Mouse (Mus musculus) kidney, embryonic 14.5 days (tissue): ENCODE measurements at regions not wholly inside any gene's neighbourhood (a gene's known extent, or its start where the extent isn't known, plus 50 kb on each side); places are given as distances from the start of the nearest gene placed in this dataset.

Source experiments
- ATAC-seq: fragments of 200-750 bp; cut with Nextera tagmentation; 2 replicates; pipeline ENCODE4 v1.8.0; 2017; ENCODE audit warnings: moderate number of reproducible peaks, mild to moderate bottlenecking, moderate TSS enrichment, moderate library complexity; ENCODE audit not compliant: low FRiP score, low TSS enrichment
- H3K27ac ChIP-seq: fragments of 300-500 bp; sonication (generic); 2 replicates; pipeline ENCODE4 v1.5.1; 2014; ENCODE audit warnings: low read depth, mild to moderate bottlenecking, low read length, moderate library complexity, mixed read lengths
- H3K27me3 ChIP-seq: fragments of 300-500 bp; sonication (generic); 2 replicates; pipeline ENCODE4 v1.6.1; 2014; ENCODE audit warnings: mild to moderate bottlenecking, low read length; ENCODE audit not compliant: control insufficient read depth, insufficient read depth
- H3K36me3 ChIP-seq: fragments of 300-500 bp; sonication (generic); 2 replicates; pipeline ENCODE4 v1.6.1; 2014; ENCODE audit warnings: low read length, mixed read lengths; ENCODE audit not compliant: control insufficient read depth, insufficient read depth
- H3K4me1 ChIP-seq: fragments of 300-500 bp; sonication (generic); 2 replicates; pipeline ENCODE4 v1.6.1; 2014; ENCODE audit warnings: low read length, mixed read lengths; ENCODE audit not compliant: control insufficient read depth, insufficient read depth
- H3K4me2 ChIP-seq: fragments of 300-500 bp; sonication (generic); replicated peaks from 2 replicates; pipeline ENCODE4 v1.6.1; 2014; ENCODE audit warnings: low read depth, mild to moderate bottlenecking, low read length
- H3K4me3 ChIP-seq: fragments of 300-500 bp; sonication (generic); 2 replicates; pipeline ENCODE4 v1.5.1; 2014; ENCODE audit warnings: mild to moderate bottlenecking, low read length
- H3K9ac ChIP-seq: fragments of 300-500 bp; sonication (generic); 2 replicates; pipeline ENCODE4 v1.6.1; 2014; ENCODE audit warnings: low read depth, mild to moderate bottlenecking, low read length, moderate library complexity
- H3K9me3 ChIP-seq: fragments of 300-500 bp; sonication (generic); 2 replicates; pipeline ENCODE4 v1.6.1; 2016; ENCODE audit warnings: low read length; ENCODE audit not compliant: control insufficient read depth
- WGBS: fragments of 180-500 bp; shearing (Covaris S2); extraction: QIAGEN DNeasy Blood & Tissue Kit; methylation state at CpG from one replicate; pipeline ENCODE4 v1.1.7; 2014; 5-methylcytosine and 5-hydroxymethylcytosine counted together

DNA sequence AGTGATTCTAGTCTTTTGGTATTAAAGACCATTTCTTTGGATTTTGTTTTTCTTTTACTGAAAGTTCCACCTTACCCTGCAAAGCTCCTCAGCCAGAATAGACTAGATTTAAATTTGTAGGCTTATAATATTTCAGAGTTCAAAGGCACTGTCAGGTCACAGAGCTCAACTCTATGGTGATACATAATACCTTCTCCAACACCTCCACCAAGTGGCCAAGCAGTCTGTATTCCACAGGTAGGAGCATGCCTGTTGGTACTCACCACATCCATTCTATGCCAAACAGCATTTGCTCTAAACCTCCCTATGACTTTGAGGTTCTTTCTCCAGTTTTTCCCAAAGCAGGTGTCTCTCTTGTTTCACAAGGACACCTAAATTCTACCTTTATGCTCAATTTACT is 1042.2 kb downstream of the Gsdmc2 start:
- H3K27ac ChIP-seq: no peak overlapping the region
- ATAC-seq: no peak
- H3K36me3 ChIP-seq: no peaks in the 10 kb centered on the region
- H3K4me1 ChIP-seq: no peaks in the 10 kb centered on the region
- H3K9me3 ChIP-seq: no peaks in the 10 kb centered on the region
- H3K4me2 ChIP-seq: no peak overlapping the region
- H3K9ac ChIP-seq: no peak overlapping the region
- no peak overlapping the region for H3K4me3 ChIP-seq
- no peaks in the 10 kb centered on the region for H3K27me3 ChIP-seq

DNA sequence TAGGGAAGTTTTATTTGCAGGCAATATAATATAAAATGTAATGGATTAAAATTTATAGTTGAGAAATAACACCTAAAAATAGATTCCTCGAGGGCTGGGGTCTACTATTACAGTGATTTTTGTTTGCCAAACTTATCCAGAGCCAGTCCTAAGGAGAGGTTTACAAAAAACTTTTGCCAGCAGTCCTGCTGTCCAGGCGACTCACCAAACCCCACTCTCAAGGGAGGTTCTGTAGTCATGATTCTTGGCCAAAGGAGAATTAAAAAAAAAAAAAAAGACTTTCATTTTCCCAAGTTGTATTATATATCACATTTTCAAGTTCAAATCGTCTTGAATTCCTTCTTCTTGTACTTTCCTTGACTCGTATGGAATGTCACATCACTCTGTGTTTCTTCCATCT is 1046.2 kb downstream of the Gsdmc2 start:
- Histone ChIP-seq H3K9me3 (no peaks in the 10 kb centered on the region), H3K4me2 (no peak overlapping the region), H3K27me3 (no peaks in the 10 kb centered on the region), H3K4me1 (no peaks in the 10 kb centered on the region), H3K27ac (no peak overlapping the region), H3K9ac (no peak overlapping the region), H3K36me3 (no peaks in the 10 kb centered on the region), H3K4me3 (no peak overlapping the region)
- 85% methylated on average over 4 of the region's 4 CpGs for WGBS
- no peak for ATAC-seq

DNA sequence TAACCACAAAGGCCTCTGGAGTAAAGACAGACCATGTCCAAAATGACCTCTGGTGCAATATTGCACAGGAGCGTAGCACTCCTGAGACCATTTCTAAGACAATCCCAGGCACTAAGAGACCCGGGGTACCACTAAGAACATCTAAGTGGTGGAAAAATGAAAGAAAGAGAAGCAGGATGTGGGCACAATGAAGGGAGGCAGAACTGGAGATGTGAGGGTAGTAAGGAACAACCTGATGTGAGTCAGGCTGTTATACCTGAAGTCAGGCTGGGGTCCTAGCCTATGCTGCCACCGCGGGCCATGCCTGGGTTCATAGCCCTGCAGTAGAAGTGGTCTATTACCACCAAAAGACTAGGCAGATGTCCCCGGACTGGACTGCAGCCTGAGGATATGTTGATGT is 1051.4 kb downstream of the Gsdmc2 start:
- no peak for ATAC-seq
- H3K4me3 ChIP-seq: no peak overlapping the region
- no peaks in the 10 kb centered on the region for H3K4me1 ChIP-seq
- WGBS: 95% methylated on average over 5 of the region's 5 CpGs
- no peak overlapping the region for H3K9ac ChIP-seq
- no peaks in the 10 kb centered on the region for H3K9me3 ChIP-seq
- no peaks in the 10 kb centered on the region for H3K27me3 ChIP-seq
- no peaks in the 10 kb centered on the region for H3K36me3 ChIP-seq
- H3K4me2 ChIP-seq: no peak overlapping the region
- H3K27ac ChIP-seq: no peak overlapping the region

DNA sequence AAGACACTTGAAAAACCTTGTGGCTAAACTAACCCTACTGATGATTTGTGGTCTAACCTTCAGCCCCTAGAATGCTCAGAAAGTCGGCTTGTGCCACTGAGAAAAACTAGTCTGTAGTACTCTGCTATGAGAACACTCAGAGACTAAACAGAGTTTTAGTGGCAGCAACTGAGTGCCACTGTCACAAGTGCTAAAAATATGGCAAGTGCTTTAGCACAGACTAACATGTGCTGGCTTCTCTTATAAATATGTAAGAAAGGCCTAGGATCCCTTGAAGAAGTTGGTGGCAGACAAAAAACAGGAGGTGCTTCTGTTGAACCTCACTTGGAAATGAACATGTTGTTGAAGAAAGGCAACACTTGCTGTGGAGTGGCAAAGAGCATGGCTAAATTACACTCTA is 1052.9 kb downstream of the Gsdmc2 start:
- 67% methylated on average over 1 of the region's 1 CpGs for WGBS
- ATAC-seq: no peak
- Histone ChIP-seq H3K36me3 (no peaks in the 10 kb centered on the region), H3K4me2 (no peak overlapping the region), H3K9me3 (no peaks in the 10 kb centered on the region), H3K27me3 (no peaks in the 10 kb centered on the region), H3K4me3 (no peak overlapping the region), H3K4me1 (no peaks in the 10 kb centered on the region), H3K27ac (no peak overlapping the region), H3K9ac (no peak overlapping the region)

DNA sequence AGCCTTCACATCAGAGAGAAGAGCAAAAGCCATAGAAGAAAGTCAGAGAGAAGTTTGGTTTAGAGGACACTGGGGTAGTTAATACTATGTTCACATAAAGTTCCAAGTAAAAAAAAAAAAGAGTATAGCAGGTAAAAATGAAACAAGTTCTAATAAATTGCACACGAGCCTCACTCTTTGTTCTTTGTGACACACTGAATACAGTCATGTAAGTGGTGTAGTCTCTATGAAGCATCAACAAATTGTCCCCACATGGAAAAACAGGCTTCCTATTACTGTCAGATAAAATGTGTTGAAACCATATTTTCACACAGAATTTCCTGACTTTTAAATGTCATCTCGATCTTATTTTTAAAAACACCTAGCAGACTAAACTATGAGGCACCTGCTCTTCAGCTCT is 1057.2 kb downstream of the Gsdmc2 start:
- WGBS: 94% methylated on average over 2 of the region's 2 CpGs
- no peak for ATAC-seq
- Histone ChIP-seq H3K4me2 (no peak overlapping the region), H3K4me3 (no peak overlapping the region), H3K36me3 (no peaks in the 10 kb centered on the region), H3K9me3 (no peaks in the 10 kb centered on the region), H3K4me1 (no peaks in the 10 kb centered on the region), H3K27ac (no peak overlapping the region), H3K27me3 (no peaks in the 10 kb centered on the region), H3K9ac (no peak overlapping the region)

DNA sequence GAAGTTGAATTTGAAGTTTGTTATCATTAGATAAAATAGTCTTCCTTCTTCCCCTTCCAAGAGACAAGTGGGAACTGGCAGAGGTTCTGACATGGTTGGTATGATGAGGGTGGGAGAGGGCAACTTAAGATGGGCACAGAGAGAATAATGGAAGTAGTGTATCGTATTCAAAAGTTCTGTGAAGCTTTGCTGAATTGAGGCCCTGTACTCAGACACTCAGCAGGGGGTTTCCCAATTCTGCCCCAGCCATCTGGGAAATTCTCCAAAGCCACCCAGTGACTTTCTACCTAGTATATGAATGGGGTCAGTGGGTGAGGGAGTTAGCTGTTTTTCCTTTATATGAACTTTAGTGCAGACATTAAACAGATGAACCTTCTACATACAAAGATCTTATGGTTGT is 1058.7 kb downstream of the Gsdmc2 start:
- no peak for ATAC-seq
- H3K4me3 ChIP-seq: no peak overlapping the region
- H3K4me2 ChIP-seq: no peak overlapping the region
- no peaks in the 10 kb centered on the region for H3K4me1 ChIP-seq
- H3K36me3 ChIP-seq: no peaks in the 10 kb centered on the region
- no peaks in the 10 kb centered on the region for H3K27me3 ChIP-seq
- H3K9ac ChIP-seq: no peak overlapping the region
- H3K27ac ChIP-seq: no peak overlapping the region
- no peaks in the 10 kb centered on the region for H3K9me3 ChIP-seq
- 82% methylated on average over 1 of the region's 1 CpGs for WGBS

DNA sequence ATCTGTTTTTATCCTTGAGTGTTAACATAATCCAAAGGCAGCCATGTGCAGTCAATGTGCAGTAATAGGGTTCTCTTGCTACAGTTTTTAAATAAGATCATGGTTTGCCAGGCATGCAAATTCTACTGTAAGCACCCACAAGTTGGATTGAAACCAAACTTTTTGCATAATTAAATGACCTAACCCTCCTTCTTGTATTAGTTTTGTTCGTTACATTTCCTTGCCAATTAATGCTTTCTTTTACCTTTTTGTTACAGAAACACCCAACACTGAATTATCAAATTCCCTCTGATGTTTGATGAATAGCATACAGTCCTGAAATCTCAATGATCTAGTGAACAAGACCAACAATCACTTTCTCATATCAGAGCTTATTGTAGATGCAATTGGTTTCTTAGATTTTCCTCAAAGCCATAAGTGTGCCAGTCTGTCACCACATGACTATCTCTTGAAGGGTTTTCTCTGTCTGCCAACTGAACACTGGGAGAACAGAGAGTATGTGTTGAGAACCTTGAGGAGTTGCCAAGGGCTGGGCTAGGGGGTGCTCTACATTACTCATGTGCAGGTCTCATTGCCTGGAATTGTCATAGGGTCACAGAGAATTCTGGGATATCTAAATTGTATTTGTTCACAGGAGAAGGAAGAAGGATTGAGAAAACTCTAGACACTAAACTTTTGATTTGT is 1060.4 kb downstream of the Gsdmc2 start:
- no peaks in the 10 kb centered on the region for H3K36me3 ChIP-seq
- no peak overlapping the region for H3K27ac ChIP-seq
- no peaks in the 10 kb centered on the region for H3K4me1 ChIP-seq
- H3K4me3 ChIP-seq: no peak overlapping the region
- 100% methylated on average over 1 of the region's 1 CpGs for WGBS
- no peak overlapping the region for H3K4me2 ChIP-seq
- H3K9me3 ChIP-seq: no peaks in the 10 kb centered on the region
- ATAC-seq: no peak
- H3K9ac ChIP-seq: no peak overlapping the region
- H3K27me3 ChIP-seq: no peaks in the 10 kb centered on the region

DNA sequence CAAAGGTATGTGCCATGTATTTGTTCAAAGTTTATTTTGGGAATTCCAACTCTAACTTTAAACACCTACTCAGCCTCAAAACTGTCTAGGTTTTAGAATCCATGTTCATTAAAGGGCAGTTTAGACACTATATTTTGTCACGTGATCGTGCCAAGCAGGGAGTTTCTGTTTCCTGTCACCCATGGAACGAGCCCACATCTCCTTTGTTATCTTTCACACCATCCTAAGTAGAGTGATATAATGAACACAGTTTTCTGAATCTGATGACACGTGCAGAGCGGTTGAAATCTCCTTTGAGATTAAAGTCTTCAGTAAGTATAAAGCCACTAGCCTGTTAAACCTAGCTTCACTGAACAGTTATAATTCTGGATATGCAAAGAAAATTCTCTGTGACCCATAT is 1066.1 kb downstream of the Gsdmc2 start:
- H3K9me3 ChIP-seq: no peaks in the 10 kb centered on the region
- H3K4me2 ChIP-seq: no peak overlapping the region
- no peak overlapping the region for H3K4me3 ChIP-seq
- WGBS: 75% methylated on average over 5 of the region's 5 CpGs
- no peak overlapping the region for H3K27ac ChIP-seq
- H3K9ac ChIP-seq: no peak overlapping the region
- ATAC-seq: no peak
- no peaks in the 10 kb centered on the region for H3K27me3 ChIP-seq
- H3K36me3 ChIP-seq: no peaks in the 10 kb centered on the region
- H3K4me1 ChIP-seq: no peaks in the 10 kb centered on the region

DNA sequence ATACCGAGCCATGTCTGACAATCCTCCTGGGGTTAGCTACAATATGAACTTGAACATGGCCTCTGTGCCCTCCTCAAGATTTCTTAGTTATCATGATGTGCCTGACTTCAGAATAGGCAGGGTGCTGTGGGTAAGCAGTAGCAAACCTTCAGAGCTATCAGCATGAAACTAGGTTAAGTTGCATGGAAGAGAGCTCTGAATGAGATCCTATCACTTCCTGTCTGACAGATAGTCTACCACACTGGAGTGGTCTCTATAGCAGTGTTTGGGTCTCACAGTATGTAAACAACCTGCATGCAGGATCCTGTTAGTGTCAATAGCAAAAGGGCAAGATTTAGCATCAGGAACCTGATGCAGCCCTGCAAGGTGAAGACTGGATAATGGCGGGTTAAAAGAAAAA is 1092.3 kb downstream of the Gsdmc2 start:
- WGBS: 88% methylated on average over 2 of the region's 2 CpGs
- H3K36me3 ChIP-seq: no peaks in the 10 kb centered on the region
- no peak overlapping the region for H3K4me2 ChIP-seq
- no peaks in the 10 kb centered on the region for H3K4me1 ChIP-seq
- no peak for ATAC-seq
- H3K4me3 ChIP-seq: no peak overlapping the region
- H3K27ac ChIP-seq: no peak overlapping the region
- H3K27me3 ChIP-seq: no peaks in the 10 kb centered on the region
- no peak overlapping the region for H3K9ac ChIP-seq
- H3K9me3 ChIP-seq: no peaks in the 10 kb centered on the region
